In the genomic region with DNA sequence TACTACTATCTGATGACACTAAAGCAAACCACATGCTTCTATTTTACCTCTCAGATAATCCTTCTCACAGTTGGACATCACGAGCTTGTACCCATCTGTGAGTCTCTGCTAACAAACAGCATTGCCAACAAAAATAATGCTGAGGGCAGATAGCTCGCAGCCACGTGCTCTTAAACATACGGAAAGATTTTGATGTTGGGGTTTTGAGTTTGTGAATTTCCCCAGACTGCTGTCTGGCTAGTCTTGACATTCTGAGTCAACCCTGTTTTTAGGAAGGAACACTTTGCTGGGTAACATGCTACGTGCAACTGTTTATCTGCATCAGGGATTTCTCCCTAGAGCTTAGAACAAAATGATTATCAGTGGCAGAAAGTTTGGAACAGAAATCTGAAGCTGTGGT, we compare ENCODE assay signal across 24 mouse cellular contexts. TPM values are rescaled to one million over a fixed set of nuclear protein-coding genes. Genes with fewer than 3 reads are reported as not detected.
DNase-seq lines count a peak whose midpoint lies in the region; ATAC-seq and TF ChIP-seq lines count a peak whose summit lies in the region.
"Had no signal": no experiment of that assay in that cellular context is flagged by ENCODE, and none has a peak within 500 bp of the region (broad histone marks: within the 10 kb centered on the region; RNA-seq: fewer than 3 reads in every experiment).

No protein-coding gene starts in this region.

- H3K36me3 ChIP-seq in kidney, embryonic 15.5 days = no peaks in the 10 kb centered on the region
- no peaks in the 10 kb centered on the region for H3K36me3 ChIP-seq in C2C12 (ENCODE audit: control insufficient read depth, insufficient read depth)
- H3K36me3 ChIP-seq: embryonic facial prominence, embryonic 10.5 days; forebrain, embryonic 12.5 days; hindbrain, embryonic 13.5 days had no signal

- TF ChIP-seq CTCF in C2C12 (IDR thresholded peaks at IDR 0.05; ENCODE audit: control insufficient read depth, insufficient read depth, insufficient read length) = no peak
- TF ChIP-seq CTCF in embryonic fibroblast, embryonic 13.5 days (IDR thresholded peaks at IDR 0.05; ENCODE audit: borderline replicate concordance, insufficient read depth, low read length) = no peak

- DNase-seq in kidney, postnatal 4 days = no peak
- DNase-seq in 3134 (ENCODE audit: extremely low read depth, insufficient read length, low spot score) = peak; percentile 34
- DNase-seq in embryo, embryonic 10.5 days (ENCODE audit: low spot score) = no peak
- no peak for DNase-seq in embryo, embryonic 10 days (ENCODE audit: low spot score)
- DNase-seq: adrenal gland, adult 2 months; adrenal gland, postnatal 36 days; B cell, adult 2 months; cerebellum, adult 11 months; cerebellum, adult 9-10 months; cerebellum, postnatal 25 days; forebrain, postnatal 0 days; gastrocnemius, adult 2 months; gastrocnemius, postnatal 25 days; heart, postnatal 10 days; heart, postnatal 4 days; kidney, adult 11 months had no signal

- 0 out of 2 replicates have a peak overlapping the region, but pooled peaks have one; percentile 41 for H3K27ac ChIP-seq in kidney, embryonic 15.5 days
- H3K27ac ChIP-seq in embryonic fibroblast, embryonic 13.5 days (ENCODE audit: insufficient read depth, low read length) = peak overlapping the region; percentile 94
- H3K27ac ChIP-seq: embryonic facial prominence, embryonic 10.5 days; gastrocnemius, adult 2 months; hindbrain, embryonic 13.5 days; hindbrain, postnatal 0 days had no signal

- no peaks in the 10 kb centered on the region for H3K79me2 ChIP-seq in C2C12 (ENCODE audit: control insufficient read depth, insufficient read depth)

- H3K9ac ChIP-seq in kidney, embryonic 15.5 days = no peak overlapping the region
- H3K9ac ChIP-seq: forebrain, embryonic 12.5 days; forebrain, postnatal 0 days; hindbrain, embryonic 13.5 days had no signal

- H3K4me2 ChIP-seq in kidney, embryonic 15.5 days = no peak overlapping the region
- H3K4me2 ChIP-seq: forebrain, embryonic 12.5 days; hindbrain, embryonic 13.5 days had no signal

- WGBS in kidney, embryonic 15.5 days = 67% methylated on average over 5 of the region's 5 CpGs

- no peak overlapping the region for H3ac ChIP-seq in C2C12 (ENCODE audit: control insufficient read depth, insufficient read length, low read depth)

- ATAC-seq in kidney, embryonic 15.5 days (replicated peaks; ENCODE audit: low FRiP score) = no peak

- no peak overlapping the region for H3K4me3 ChIP-seq in kidney, embryonic 15.5 days (replicated peaks)
- H3K4me3 ChIP-seq in C2C12 (ENCODE audit: insufficient read depth, poor library complexity, severe bottlenecking) = no peak overlapping the region
- H3K4me3 ChIP-seq in embryonic fibroblast, embryonic 13.5 days (ENCODE audit: insufficient read depth, low read length) = no peak overlapping the region
- H3K4me3 ChIP-seq: embryonic facial prominence, embryonic 10.5 days; erythroblast, embryonic 14.5 days; forebrain, embryonic 12.5 days; gastrocnemius, adult 2 months; hindbrain, embryonic 13.5 days had no signal

- H3K79me3 ChIP-seq in C2C12 (ENCODE audit: low read depth) = no peaks in the 10 kb centered on the region

- H3K4me1 ChIP-seq in kidney, embryonic 15.5 days = peaks cover 6% of the 10 kb centered on the region
- H3K4me1 ChIP-seq in embryonic fibroblast, embryonic 13.5 days (ENCODE audit: control insufficient read depth, insufficient read depth, low read length) = peaks cover 18% of the 10 kb centered on the region

- no peak for TF ChIP-seq POLR2A in embryonic fibroblast, embryonic 13.5 days (IDR thresholded peaks at IDR 0.05; ENCODE audit: low read depth, low read length)

- no peaks in the 10 kb centered on the region for H3K27me3 ChIP-seq in kidney, embryonic 15.5 days
- H3K27me3 ChIP-seq in C2C12 (ENCODE audit: control insufficient read depth, insufficient read depth, insufficient read length) = no peaks in the 10 kb centered on the region
- H3K27me3 ChIP-seq: forebrain, embryonic 12.5 days; hindbrain, embryonic 13.5 days had no signal

- no peaks in the 10 kb centered on the region for H3K9me3 ChIP-seq in kidney, embryonic 15.5 days (replicated peaks)
- H3K9me3 ChIP-seq: embryonic facial prominence, embryonic 10.5 days; forebrain, embryonic 12.5 days; hindbrain, embryonic 13.5 days had no signal

TF ChIP-seq in C2C12, 6 proteins besides CTCF, POLR2A, EP300 and RAD21:
- TF ChIP-seq MAX (IDR thresholded peaks at IDR 0.05) (peak; percentile 62), CEBPB (IDR thresholded peaks at IDR 0.05; ENCODE audit: low read depth) (no peak), FOSL1 (IDR thresholded peaks at IDR 0.05; ENCODE audit: insufficient read depth, low read length, poor library complexity, severe bottlenecking) (no peak), MYOD1 (IDR thresholded peaks at IDR 0.05; ENCODE audit: control insufficient read depth, insufficient read length, low read depth) (no peak), USF1 (IDR thresholded peaks at IDR 0.05; ENCODE audit: low read depth) (peak; percentile 85), MYOG (IDR thresholded peaks at IDR 0.05; ENCODE audit: control insufficient read depth, extremely low read depth, insufficient read length) (no peak)

RNA-seq across cellular contexts. Expression of a gene that starts 52.9 kb away (rescaled TPM):
- 17.0 TPM in 2 replicates for polyA plus RNA-seq in kidney, embryonic 15.5 days (2015; fragmentation: Nextera tagmentation; extraction: Ambion mirVana)
- 0.68 TPM for polyA plus RNA-seq in C2C12 (2012; fragmentation: generic; extraction: Trizol)
- polyA plus RNA-seq in embryonic fibroblast, embryonic 13.5 days (2011; ENCODE audit: insufficient read length, low read depth, missing spikeins) = 1.3 and 5.3 TPM in 2 replicates
- polyA plus RNA-seq: erythroblast, embryonic 14.5 days had no signal
